Mouse (Mus musculus): ENCODE results near the gene Gnmt. TPM values are rescaled to one million over a fixed set of nuclear protein-coding genes. Genes with fewer than 3 reads are reported as not detected.

Gene Gnmt
- polyA plus RNA-seq, 1 experiment: 5.0 TPM

GRCm38 (mm10) chr17:46704887-46705835 is 23.8 kb downstream of the Gnmt start, which contains the start of gene Ppp2r5d:
TSS of gene Ppp2r5d (minus strand) at chr17:46705111.
- Histone ChIP-seq H3K36me3 (replicated peaks; ENCODE audit: low read length) (peaks cover 18% of the 10 kb centered on the region), H3K4me1 (peaks cover 43% of the 10 kb centered on the region), H3K4me3 (replicated peaks) (peak within 1 kb of the TSS; percentile 95), H3K9me3 (peaks cover 7% of the 10 kb centered on the region), H3K27me3 (replicated peaks) (peaks cover 3% of the 10 kb centered on the region)
- no peak for TF ChIP-seq FLI1 (IDR thresholded peaks at IDR 0.05; ENCODE audit: low read length)
- TF ChIP-seq GATA1 (IDR thresholded peaks at IDR 0.05; ENCODE audit: borderline replicate concordance, low read length): no peak

GRCm38 (mm10) chr17:46703971-46704886 is 24.7 kb downstream of the Gnmt start:
- peaks cover 27% of the 10 kb centered on the region for H3K36me3 ChIP-seq (replicated peaks; ENCODE audit: low read length)
- no peak for TF ChIP-seq FLI1 (IDR thresholded peaks at IDR 0.05; ENCODE audit: low read length)
- TF ChIP-seq GATA1 (IDR thresholded peaks at IDR 0.05; ENCODE audit: borderline replicate concordance, low read length): no peak
- peaks cover 46% of the 10 kb centered on the region for H3K4me1 ChIP-seq
- H3K9me3 ChIP-seq: peaks cover 7% of the 10 kb centered on the region
- H3K27me3 ChIP-seq (replicated peaks): peaks cover 3% of the 10 kb centered on the region
- H3K4me3 ChIP-seq (replicated peaks): peak overlapping the region; percentile 95

GRCm38 (mm10) chr17:46702506-46702905 is 26.5 kb downstream of the Gnmt start:
- H3K36me3 ChIP-seq (replicated peaks; ENCODE audit: low read length): peaks cover 42% of the 10 kb centered on the region

GRCm38 (mm10) chr17:46702100-46702499 is 26.9 kb downstream of the Gnmt start:
- Histone ChIP-seq H3K36me3 (replicated peaks; ENCODE audit: low read length) (peaks cover 42% of the 10 kb centered on the region), H3K9me3 (no peaks in the 10 kb centered on the region), H3K27me3 (replicated peaks) (peaks cover 2% of the 10 kb centered on the region), H3K4me3 (replicated peaks) (peak overlapping the region; percentile 38), H3K4me1 (peaks cover 49% of the 10 kb centered on the region)
- TF ChIP-seq FLI1 (IDR thresholded peaks at IDR 0.05; ENCODE audit: low read length) (no peak), GATA1 (IDR thresholded peaks at IDR 0.05; ENCODE audit: borderline replicate concordance, low read length) (no peak)

More at GRCm38 (mm10) chr17:46702506-46702905, 26.5 kb downstream of the Gnmt start:
- no peaks in the 10 kb centered on the region for H3K9me3 ChIP-seq
- peaks cover 49% of the 10 kb centered on the region for H3K4me1 ChIP-seq
- H3K27me3 ChIP-seq (replicated peaks): peaks cover 3% of the 10 kb centered on the region
- TF ChIP-seq GATA1 (IDR thresholded peaks at IDR 0.05; ENCODE audit: borderline replicate concordance, low read length): no peak
- no peak for TF ChIP-seq FLI1 (IDR thresholded peaks at IDR 0.05; ENCODE audit: low read length)
- H3K4me3 ChIP-seq (replicated peaks): no peak overlapping the region

GRCm38 (mm10) chr17:46701489-46701888 is 27.5 kb downstream of the Gnmt start:
- Histone ChIP-seq H3K36me3 (replicated peaks; ENCODE audit: low read length) (peaks cover 42% of the 10 kb centered on the region), H3K4me1 (peaks cover 49% of the 10 kb centered on the region), H3K4me3 (replicated peaks) (no peak overlapping the region), H3K27me3 (replicated peaks) (no peaks in the 10 kb centered on the region), H3K9me3 (no peaks in the 10 kb centered on the region)
- TF ChIP-seq GATA1 (IDR thresholded peaks at IDR 0.05; ENCODE audit: borderline replicate concordance, low read length) (no peak), FLI1 (IDR thresholded peaks at IDR 0.05; ENCODE audit: low read length) (no peak)

GRCm38 (mm10) chr17:46699912-46700311 is 29.1 kb downstream of the Gnmt start:
- no peaks in the 10 kb centered on the region for H3K9me3 ChIP-seq
- H3K27me3 ChIP-seq (replicated peaks): no peaks in the 10 kb centered on the region
- H3K4me1 ChIP-seq: peaks cover 46% of the 10 kb centered on the region
- peaks cover 50% of the 10 kb centered on the region for H3K36me3 ChIP-seq (replicated peaks; ENCODE audit: low read length)
- TF ChIP-seq GATA1 (IDR thresholded peaks at IDR 0.05; ENCODE audit: borderline replicate concordance, low read length) (no peak), FLI1 (IDR thresholded peaks at IDR 0.05; ENCODE audit: low read length) (no peak)
- peak overlapping the region; percentile 8 for H3K4me3 ChIP-seq (replicated peaks)

GRCm38 (mm10) chr17:46699245-46699644 is 29.7 kb downstream of the Gnmt start:
- Histone ChIP-seq H3K4me1 (peaks cover 44% of the 10 kb centered on the region), H3K27me3 (replicated peaks) (no peaks in the 10 kb centered on the region), H3K9me3 (no peaks in the 10 kb centered on the region), H3K4me3 (replicated peaks) (no peak overlapping the region), H3K36me3 (replicated peaks; ENCODE audit: low read length) (peaks cover 53% of the 10 kb centered on the region)
- TF ChIP-seq GATA1 (IDR thresholded peaks at IDR 0.05; ENCODE audit: borderline replicate concordance, low read length) (no peak), FLI1 (IDR thresholded peaks at IDR 0.05; ENCODE audit: low read length) (no peak)

GRCm38 (mm10) chr17:46698515-46698914 is 30.5 kb downstream of the Gnmt start:
- Histone ChIP-seq H3K27me3 (replicated peaks) (no peaks in the 10 kb centered on the region), H3K9me3 (no peaks in the 10 kb centered on the region), H3K4me1 (peaks cover 36% of the 10 kb centered on the region), H3K36me3 (replicated peaks; ENCODE audit: low read length) (peaks cover 58% of the 10 kb centered on the region), H3K4me3 (replicated peaks) (no peak overlapping the region)
- no peak for TF ChIP-seq FLI1 (IDR thresholded peaks at IDR 0.05; ENCODE audit: low read length)

GRCm38 (mm10) chr17:46694517-46695063 is 34.4 kb downstream of the Gnmt start:
- peaks cover 47% of the 10 kb centered on the region for H3K36me3 ChIP-seq (replicated peaks; ENCODE audit: low read length)

More at GRCm38 (mm10) chr17:46694517-46695063, 34.4 kb downstream of the Gnmt start:
- H3K9me3 ChIP-seq: no peaks in the 10 kb centered on the region
- peaks cover 17% of the 10 kb centered on the region for H3K4me1 ChIP-seq
- H3K4me3 ChIP-seq (replicated peaks): no peak overlapping the region
- H3K27me3 ChIP-seq (replicated peaks): no peaks in the 10 kb centered on the region
- TF ChIP-seq GATA1 (IDR thresholded peaks at IDR 0.05; ENCODE audit: borderline replicate concordance, low read length) (no peak), FLI1 (IDR thresholded peaks at IDR 0.05; ENCODE audit: low read length) (no peak)
